Mouse (Mus musculus) ES-CJ7 (cell line): ENCODE results near the gene Atp5e.
A peak's percentile ranks its signal among the peaks of the same experiment; 100 is the strongest.

Source experiments
- DNase-seq: peaks from one replicate; pipeline ENCODE4 v3.0.0; 2011; ENCODE audit warnings: low read depth, low spot score

The Atp5e gene

DNA sequence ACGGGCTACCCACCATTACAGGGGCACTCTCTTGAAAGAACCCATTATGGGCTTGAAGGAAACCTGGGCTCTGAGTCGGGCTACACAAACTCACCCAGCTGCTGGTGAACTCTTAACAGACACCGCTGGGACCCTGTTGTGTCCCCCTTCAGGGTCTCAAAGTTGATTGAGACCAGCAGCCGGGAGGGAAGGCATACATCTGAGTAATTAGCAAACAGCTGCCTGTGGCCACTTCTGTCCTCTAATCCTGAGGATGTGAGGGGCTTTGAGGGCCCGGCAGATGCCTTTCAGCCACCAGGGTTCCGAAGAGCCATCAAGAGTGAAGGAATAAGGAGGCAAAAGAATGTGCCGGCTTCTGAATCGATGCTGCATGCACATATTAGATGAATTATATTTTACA lies 17.0 kb downstream of the Atp5e start:
- DNase-seq, result no peak

DNA sequence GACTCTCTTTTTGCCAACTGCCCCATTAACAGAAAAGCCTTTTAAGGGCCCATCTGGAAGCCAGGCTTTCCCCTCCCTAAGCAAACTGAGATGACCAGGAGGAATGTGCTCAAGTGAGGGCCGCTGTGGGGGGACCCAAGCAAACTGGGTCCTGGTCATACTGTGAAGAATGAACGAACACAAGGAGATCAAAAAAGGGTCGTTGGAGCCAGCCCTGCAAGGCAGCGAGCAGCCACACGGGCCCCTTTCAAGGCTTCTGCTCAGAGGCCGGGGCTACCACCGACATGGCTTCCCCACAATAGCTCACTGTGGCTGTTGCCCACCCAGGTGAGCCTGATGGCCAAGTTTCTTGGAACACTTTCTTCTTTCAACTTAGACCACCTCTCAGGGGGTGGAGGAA lies 17.4 kb downstream of the Atp5e start:
- DNase-seq, result no peak

GRCm38 (mm10) chr2:174445018-174445417 lies 18.9 kb downstream of the Atp5e start:
- no peak for DNase-seq

DNA sequence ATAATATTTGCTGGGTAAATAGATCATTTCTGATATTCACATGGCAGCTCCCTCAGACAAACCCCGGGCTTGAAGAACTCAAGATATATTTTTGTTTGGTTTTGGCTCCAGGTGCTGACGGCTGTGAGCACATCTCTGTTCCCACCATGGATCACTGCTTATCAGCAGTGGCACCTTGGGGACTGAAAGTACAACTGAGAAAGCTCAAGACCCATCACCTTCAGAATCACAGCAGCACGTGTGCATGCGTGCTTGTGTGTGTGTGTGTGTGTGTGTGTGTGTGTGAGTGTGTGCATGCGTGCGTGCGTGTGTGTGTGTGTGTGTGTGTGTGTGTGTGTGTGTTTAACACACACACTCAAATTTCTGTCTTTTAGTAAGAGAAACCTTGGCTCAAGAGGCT lies 19.5 kb downstream of the Atp5e start:
- DNase-seq, result no peak

- DNase-seq, result no peak
These were observed 20.9 kb downstream of the Atp5e start for GRCm38 (mm10) chr2:174443046-174443445.

GRCm38 (mm10) chr2:174442460-174442859 lies 21.4 kb downstream of the Atp5e start:
- no peak for DNase-seq

DNA sequence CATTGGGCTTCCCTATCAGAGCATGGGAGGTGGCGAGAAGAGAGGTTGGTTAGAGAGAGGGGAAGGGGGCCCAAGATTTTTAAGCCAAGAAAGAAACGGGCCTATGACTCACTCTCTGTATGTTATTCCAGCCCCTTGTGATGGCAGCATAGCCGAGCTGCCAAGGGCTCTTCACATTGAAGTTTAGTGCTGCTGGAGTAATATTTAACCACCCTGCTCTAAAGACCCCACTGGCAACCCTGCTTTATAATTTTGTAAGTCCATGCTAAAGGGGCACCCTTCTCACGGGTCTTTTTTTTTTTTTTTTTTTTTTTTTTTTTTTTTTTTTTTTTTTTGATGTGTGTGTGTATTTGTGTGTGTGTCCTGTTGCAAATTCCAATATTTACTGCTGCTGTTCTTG lies 22.0 kb downstream of the Atp5e start:
- no peak for DNase-seq

- no peak for DNase-seq
These were observed 23.9 kb downstream of the Atp5e start for GRCm38 (mm10) chr2:174439961-174440360.

GRCm38 (mm10) chr2:174439450-174439838 lies 24.5 kb downstream of the Atp5e start:
- no peak for DNase-seq

GRCm38 (mm10) chr2:174438737-174439449 lies 25.0 kb downstream of the Atp5e start, which contains the start of gene Ctsz:
TSS of gene Ctsz (minus strand) at chr2:174439039.
- DNase-seq, result peak; percentile 65

DNA sequence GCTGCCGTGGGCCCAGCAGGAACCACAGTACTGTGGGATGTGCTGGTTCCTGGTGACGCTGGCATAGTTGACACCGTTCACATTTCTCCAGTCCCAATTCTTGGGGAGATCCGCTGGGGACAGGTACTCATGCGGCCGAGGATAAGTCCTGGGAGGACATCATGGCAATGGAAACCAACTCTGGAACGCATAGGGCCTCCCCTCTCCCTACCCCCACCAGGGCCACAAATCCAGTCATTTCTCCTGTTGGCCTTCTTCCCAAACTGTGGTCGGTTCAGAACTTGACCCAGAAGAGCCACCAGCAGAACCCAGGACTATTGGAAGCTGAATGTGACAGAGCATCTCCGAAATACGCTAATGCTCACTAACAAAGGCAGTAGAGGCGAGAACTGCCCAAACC lies 25.7 kb downstream of the Atp5e start:
- no peak for DNase-seq

DNA sequence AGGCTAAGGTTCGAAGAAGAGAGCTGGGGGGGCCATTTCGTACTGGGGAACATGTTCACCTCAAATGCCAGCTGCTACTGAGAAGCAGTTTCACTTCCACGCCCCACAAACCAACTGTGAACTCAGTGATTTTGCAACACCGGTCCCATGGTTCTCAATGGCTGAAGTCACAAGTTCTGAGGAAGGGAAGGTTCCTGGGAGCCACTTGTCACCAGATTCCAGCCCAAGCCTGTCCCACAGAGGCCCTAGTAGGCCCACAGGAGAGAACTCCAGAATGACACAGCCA lies 26.3 kb downstream of the Atp5e start:
- no peak for DNase-seq

GRCm38 (mm10) chr2:174436916-174437696 lies 26.8 kb downstream of the Atp5e start:
- DNase-seq, result no peak

- DNase-seq, result no peak
These were observed 27.7 kb downstream of the Atp5e start for GRCm38 (mm10) chr2:174436076-174436701.

- no peak for DNase-seq
These were observed 29.0 kb downstream of the Atp5e start for GRCm38 (mm10) chr2:174434943-174435342.

DNA sequence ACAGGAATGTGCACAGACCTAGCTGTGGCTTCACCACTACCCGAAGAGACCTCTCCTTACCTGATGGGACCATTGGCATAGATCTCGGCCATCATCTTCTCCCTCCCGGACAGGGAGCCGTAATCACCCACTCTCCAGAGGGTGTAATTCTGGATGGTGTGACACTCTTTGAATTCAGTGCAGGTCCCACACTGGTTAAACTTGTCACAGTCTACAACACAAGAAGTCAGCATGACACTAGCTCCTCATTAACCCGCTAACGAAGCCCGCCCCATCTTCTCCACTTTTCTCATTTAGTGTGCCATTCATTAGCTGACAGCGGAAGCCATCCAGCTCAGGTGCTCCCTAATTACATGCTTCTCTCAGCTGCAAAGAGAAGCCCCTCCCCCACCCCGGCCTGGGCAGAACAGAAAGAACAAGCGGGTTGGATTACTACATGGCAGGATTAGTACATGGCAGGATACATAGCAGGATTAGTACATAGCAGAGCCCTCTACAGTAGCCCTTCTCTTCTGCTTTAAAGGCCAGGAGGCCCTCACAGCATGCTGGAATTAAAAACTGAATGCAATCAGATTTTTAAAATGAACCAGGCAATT lies 34.8 kb downstream of the Atp5e start:
- no peak for DNase-seq

GRCm38 (mm10) chr2:174428076-174428835 lies 35.6 kb downstream of the Atp5e start:
- DNase-seq, result no peak

GRCm38 (mm10) chr2:174426856-174427255 lies 37.0 kb downstream of the Atp5e start:
- no peak for DNase-seq

GRCm38 (mm10) chr2:174424301-174425085 lies 39.4 kb downstream of the Atp5e start:
- no peak for DNase-seq

DNA sequence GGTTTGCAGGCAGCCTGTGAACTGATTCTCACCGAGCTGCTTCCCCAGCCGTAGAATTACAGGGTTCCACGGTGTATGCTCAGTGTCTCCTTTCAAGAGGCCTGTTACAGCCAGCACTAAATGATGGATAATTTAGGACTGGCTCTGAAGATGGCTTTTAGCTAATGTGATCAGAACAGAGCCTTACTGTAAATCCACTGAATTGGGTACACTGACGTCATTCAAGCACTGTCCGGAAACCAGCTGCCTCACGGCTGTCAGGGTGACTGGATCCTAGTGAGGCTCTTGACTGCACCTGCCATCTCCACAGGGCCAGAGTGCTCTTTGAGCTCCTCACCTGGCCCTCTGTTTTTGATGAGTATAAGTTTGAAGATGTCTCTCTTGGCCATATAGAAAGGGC lies 42.8 kb downstream of the Atp5e start:
- no peak for DNase-seq

- peak; percentile 92 for DNase-seq
These were observed 48.1 kb downstream of the Atp5e start, which contains the start of gene Nelfcd for GRCm38 (mm10) chr2:174415731-174416310. TSS of gene Nelfcd (plus strand) at chr2:174415804.
